ENCODE assay signal across 17 mouse cellular contexts in genomic region chr2:26022626-26023025, GRCm38 (mm10). TPM values are rescaled to one million over a fixed set of nuclear protein-coding genes. Genes with fewer than 3 reads are reported as not detected.
DNase-seq lines count a peak whose midpoint lies in the region; ATAC-seq and TF ChIP-seq lines count a peak whose summit lies in the region.
"Had no signal": no experiment of that assay in that cellular context is flagged by ENCODE, and none has a peak within 500 bp of the region (broad histone marks: within the 10 kb centered on the region; RNA-seq: fewer than 3 reads in every experiment).

No protein-coding gene starts in this region.

- H3K36me3 ChIP-seq in liver, embryonic 12.5 days: peaks cover 20% of the 10 kb centered on the region
- H3K36me3 ChIP-seq in MEL (ENCODE audit: control insufficient read depth in 1 of 2, insufficient read depth in 2 of 2, low read length in 2 of 2): peaks cover 0 to 19% of the 10 kb centered on the region in 2 experiments; a peak in 2 of 4 replicates
- H3K36me3 ChIP-seq in liver, embryonic 15.5 days (replicated peaks): peaks cover 9% of the 10 kb centered on the region; the same call in 1 of the 2 replicates
- H3K36me3 ChIP-seq: embryonic facial prominence, embryonic 12.5 days; hindbrain, embryonic 15.5 days; kidney, embryonic 15.5 days; limb, embryonic 10.5 days had no signal

- H3K27me3 ChIP-seq in liver, embryonic 12.5 days (replicated peaks): 0 out of 2 replicates have a peak, but pooled peaks cover 2% of the 10 kb centered on the region
- no peaks in the 10 kb centered on the region for H3K27me3 ChIP-seq in MEL (ENCODE audit: control insufficient read depth in 1 of 2, insufficient read depth in 2 of 2, low read length in 2 of 2)
- H3K27me3 ChIP-seq in liver, embryonic 15.5 days: peaks cover 6% of the 10 kb centered on the region; the same call in 1 of the 2 replicates
- H3K27me3 ChIP-seq: embryonic facial prominence, embryonic 12.5 days; hindbrain, embryonic 15.5 days; kidney, embryonic 15.5 days had no signal

- ATAC-seq in liver, embryonic 12.5 days: no peak
- ATAC-seq in liver, embryonic 15.5 days (ENCODE audit: insufficient read depth): no peak

- peak overlapping the region; percentile 99 for H3K27ac ChIP-seq in liver, embryonic 12.5 days
- H3K27ac ChIP-seq in MEL (ENCODE audit: control insufficient read depth, low read depth, low read length): no peak overlapping the region
- peak overlapping the region; percentile 77 for H3K27ac ChIP-seq in liver, embryonic 15.5 days (replicated peaks)
- H3K27ac ChIP-seq: embryonic facial prominence, embryonic 12.5 days had no signal

- no peak for TF ChIP-seq CTCF in MEL (IDR thresholded peaks at IDR 0.05 in 2 of 3, conservative IDR thresholded peaks at IDR 0.05 in 1 of 3; ENCODE audit: control insufficient read depth in 1 of 3, insufficient read depth in 1 of 3, low read depth in 2 of 3, low read length in 3 of 3, poor library complexity in 1 of 3, severe bottlenecking in 1 of 3)

- no peak for TF ChIP-seq POLR2A in MEL (IDR thresholded peaks at IDR 0.05; ENCODE audit: control insufficient read depth in 1 of 2, insufficient read depth in 1 of 2, low read depth in 1 of 2, low read length in 2 of 2, poor library complexity in 1 of 2)

- H3K9ac ChIP-seq in liver, embryonic 12.5 days: peak overlapping the region; percentile 42; the same call in 1 of the 2 replicates
- no peak overlapping the region for H3K9ac ChIP-seq in MEL (ENCODE audit: control insufficient read depth, low read depth, low read length, poor library complexity, severe bottlenecking)
- H3K9ac ChIP-seq in liver, embryonic 15.5 days: no peak overlapping the region
- H3K9ac ChIP-seq: embryonic facial prominence, embryonic 12.5 days; hindbrain, embryonic 15.5 days; kidney, embryonic 15.5 days had no signal

- peaks cover 56% of the 10 kb centered on the region for H3K4me1 ChIP-seq in liver, embryonic 12.5 days
- peaks cover 7 to 19% of the 10 kb centered on the region in 2 experiments for H3K4me1 ChIP-seq in MEL (ENCODE audit: control insufficient read depth in 1 of 2, insufficient read depth in 2 of 2, low read length in 2 of 2)
- H3K4me1 ChIP-seq in liver, embryonic 15.5 days (replicated peaks): peaks cover 60% of the 10 kb centered on the region

- no peaks in the 10 kb centered on the region for H3K9me3 ChIP-seq in liver, embryonic 12.5 days (replicated peaks)
- H3K9me3 ChIP-seq in MEL (replicated peaks; ENCODE audit: insufficient read depth, low read length): no peaks in the 10 kb centered on the region
- H3K9me3 ChIP-seq in liver, embryonic 15.5 days (replicated peaks): no peaks in the 10 kb centered on the region
- H3K9me3 ChIP-seq: embryonic facial prominence, embryonic 12.5 days; heart, embryonic 10.5 days; hindbrain, embryonic 15.5 days; kidney, embryonic 15.5 days; limb, embryonic 10.5 days had no signal

- H3K4me2 ChIP-seq in liver, embryonic 12.5 days: peak overlapping the region; percentile 7; the same call in 1 of the 2 replicates
- H3K4me2 ChIP-seq in liver, embryonic 15.5 days: no peak overlapping the region

- TF ChIP-seq EP300 in MEL (IDR thresholded peaks at IDR 0.05; ENCODE audit: low read depth in 1 of 2, low read length in 2 of 2): no peak

- peak; percentile 69 for DNase-seq in cerebellum, adult 9-10 months
- DNase-seq in cerebellum, postnatal 36 days: no peak
- DNase-seq in liver (no peak), MEL (ENCODE audit: low read depth, low spot score) (peak; percentile 11)
- DNase-seq in left cerebral cortex, postnatal 14 days (ENCODE audit: low spot score in 2 of 2): no peak
- DNase-seq: adrenal gland, postnatal 36 days; cerebellum, adult 18-20 months; gastrocnemius, postnatal 10 days; heart, postnatal 4 days; thymus, postnatal 4 days had no signal

- WGBS in liver, embryonic 12.5 days (ENCODE audit: insufficient replicate concordance): 76% methylated on average over 1 of the region's 1 CpGs
- 76% methylated on average over 1 of the region's 1 CpGs for WGBS in liver, embryonic 15.5 days (ENCODE audit: insufficient replicate concordance)

- no peak overlapping the region for H3K4me3 ChIP-seq in liver, embryonic 12.5 days
- no peak overlapping the region for H3K4me3 ChIP-seq in MEL (ENCODE audit: control insufficient read depth in 1 of 2, insufficient read depth in 1 of 2, low read depth in 2 of 2, low read length in 2 of 2)
- no peak overlapping the region for H3K4me3 ChIP-seq in liver, embryonic 15.5 days (replicated peaks)

- intact Hi-C loops in left cerebral cortex, postnatal 14 days (cut with DNase I): no loop called here

- H3K79me2 ChIP-seq in MEL (ENCODE audit: control insufficient read depth, insufficient read depth, low read length, poor library complexity): peaks cover 12% of the 10 kb centered on the region

- TF ChIP-seq RAD21 in MEL (IDR thresholded peaks at IDR 0.05; ENCODE audit: low read depth, low read length): no peak

TF ChIP-seq in MEL, 35 proteins besides CTCF, POLR2A, EP300 and RAD21:
- TF ChIP-seq E2F4 (IDR thresholded peaks at IDR 0.05; ENCODE audit: borderline replicate concordance, low read depth, low read length) (no peak), BHLHE40 (IDR thresholded peaks at IDR 0.05; ENCODE audit: borderline replicate concordance, low read depth, low read length) (no peak), MEF2A (IDR thresholded peaks at IDR 0.05; ENCODE audit: extremely low read depth, insufficient replicate concordance, low read depth, low read length, poor library complexity, severe bottlenecking) (no peak), MYC (IDR thresholded peaks at IDR 0.05; ENCODE audit: low read depth, low read length) (no peak), UBTF (IDR thresholded peaks at IDR 0.05; ENCODE audit: borderline replicate concordance, insufficient read depth, low read depth, low read length) (no peak), GATA1 (IDR thresholded peaks at IDR 0.05; ENCODE audit: low read depth, low read length) (no peak), NELFE (IDR thresholded peaks at IDR 0.05; ENCODE audit: low read depth, low read length) (no peak), ZC3H11A (IDR thresholded peaks at IDR 0.05; ENCODE audit: low read depth, low read length) (no peak), POLR2AphosphoS2 (IDR thresholded peaks at IDR 0.05; ENCODE audit: low read length) (no peak), POLR2AphosphoS5 (IDR thresholded peaks at IDR 0.05; ENCODE audit: borderline replicate concordance, low read depth, low read length) (no peak), MYB (IDR thresholded peaks at IDR 0.05; ENCODE audit: low read depth, low read length) (no peak)

RNA-seq across cellular contexts. Expression of gene Ubac1, which starts 1.1 kb away (rescaled TPM):
- 487 and 506 TPM in 2 replicates for polyA plus RNA-seq in liver, embryonic 12.5 days (2016; fragmentation: Nextera tagmentation; extraction: Ambion mirVana)
- total RNA-seq in MEL (2012; rRNA removed): 74.2 and 79.1 TPM in 2 replicates
- 10 to 100 TPM in 1 of 2 experiments, not detected in 1; 88.5 TPM for polyA plus RNA-seq in MEL (2012; ENCODE audit: insufficient read depth in 1 of 2, insufficient read length in 2 of 2, low read depth in 1 of 2, low replicate concordance in 2 of 2, missing spikeins in 1 of 2)
- polyA plus RNA-seq in liver, embryonic 15.5 days (2015; fragmentation: Nextera tagmentation; extraction: Ambion mirVana): 437 and 467 TPM in 2 replicates
- total RNA-seq in left cerebral cortex, postnatal 14 days (2021): 10 to 100 TPM; 80.3 to 86.7 TPM

RNA-seq across cellular contexts. Expression of gene Camsap1, which starts 39.5 kb away (rescaled TPM):
- polyA plus RNA-seq in liver, embryonic 12.5 days (2016; fragmentation: Nextera tagmentation; extraction: Ambion mirVana): 13.0 and 13.5 TPM in 2 replicates
- 19.5 and 24.2 TPM in 2 replicates for total RNA-seq in MEL (2012; rRNA removed)
- 10 to 100 TPM; 25.8 to 30.2 TPM for polyA plus RNA-seq in MEL (2012; ENCODE audit: insufficient read depth in 1 of 2, insufficient read length in 2 of 2, low read depth in 1 of 2, low replicate concordance in 2 of 2, missing spikeins in 1 of 2)
- 4.9 and 5.6 TPM in 2 replicates for polyA plus RNA-seq in liver, embryonic 15.5 days (2015; fragmentation: Nextera tagmentation; extraction: Ambion mirVana)
- 100 to 1,000 TPM; 139 to 167 TPM for total RNA-seq in left cerebral cortex, postnatal 14 days (2021)

Comparison
In these comparisons a context has a peak if more than half of its experiments do, and no peak if none do; other contexts are left out.
1. DNase-seq: peak in cerebellum, adult 9-10 months (single experiment) and MEL (single experiment); none in cerebellum, postnatal 36 days (0 of 2), liver (single experiment) and left cerebral cortex, postnatal 14 days (0 of 2).